Mouse (Mus musculus) kidney, adult 2 months (tissue): ENCODE results near the gene Pspn. TPM values are rescaled to one million over a fixed set of nuclear protein-coding genes. Genes with fewer than 3 reads are reported as not detected.
A peak's percentile ranks its signal among the peaks of the same experiment; 100 is the strongest.

Experiments used
- DNase-seq: peaks from one replicate; pipeline ENCODE4 v3.0.0; 2021
- H3K27ac ChIP-seq: fragments of 200-500 bp; 2 replicates; pipeline ENCODE4 v1.5.1; 2012; ENCODE audit warnings: low read depth, low read length, control low read depth, inconsistent platforms; ENCODE audit not compliant: insufficient read depth
- H3K27me3 ChIP-seq: fragments of 200-500 bp; replicated peaks from 2 replicates; pipeline ENCODE4 v1.6.1; 2012; ENCODE audit warnings: mild to moderate bottlenecking, moderate library complexity, low read length, inconsistent platforms; ENCODE audit not compliant: control insufficient read depth, insufficient read depth
- H3K36me3 ChIP-seq: fragments of 200-500 bp; 2 replicates; pipeline ENCODE4 v1.6.1; 2012; ENCODE audit warnings: mild to moderate bottlenecking, moderate library complexity, low read length, inconsistent platforms; ENCODE audit not compliant: control insufficient read depth, insufficient read depth
- H3K4me1 ChIP-seq: fragments of 200-500 bp; 2 replicates; pipeline ENCODE4 v1.6.1; 2011; ENCODE audit warnings: low read length; ENCODE audit not compliant: control insufficient read depth, insufficient read depth
- H3K4me3 ChIP-seq: fragments of 200-500 bp; 2 replicates; pipeline ENCODE4 v1.5.1; 2011; ENCODE audit warnings: mild to moderate bottlenecking, low read depth, low read length, control low read depth; ENCODE audit not compliant: insufficient read depth
- CTCF ChIP-seq: fragments of 200-500 bp; conservative IDR thresholded peaks from 2 replicates; pipeline ENCODE4 v1.5.1; 2011; ENCODE audit warnings: low read depth, mild to moderate bottlenecking, control low read depth, low read length, moderate library complexity, mixed read lengths; ENCODE audit not compliant: insufficient read depth, insufficient read length
- POLR2A ChIP-seq: fragments of 200-500 bp; IDR thresholded peaks from one replicate; pipeline ENCODE4 v1.6.1; 2011; ENCODE audit warnings: low read depth, low read length, control low read depth
- WGBS: fragments of 180-500 bp; shearing (Covaris S2); methylation state at CpG from one replicate; pipeline ENCODE4 v1.1.7; 2018; 5-methylcytosine and 5-hydroxymethylcytosine counted together
- polyA plus RNA-seq: library from polyadenylated mRNA; depleted of rRNA; stranded (reverse); fragments of >200 nt; gene quantifications from 2 replicates; pipeline ENCODE4 v1.2.3, GENCODE M21; 2012

Gene Pspn
- polyA plus RNA-seq, 1 experiment, result not detected

GRCm38 (mm10) chr17:56995046-56995445, 4.8 kb downstream of the Pspn start:
- DNase-seq, result no peak
- no peak overlapping the region for H3K27ac ChIP-seq
- no peaks in the 10 kb centered on the region; the same call in 1 of the 2 replicates for H3K36me3 ChIP-seq
- TF ChIP-seq POLR2A (no peak), CTCF (no peak)
- 84% methylated on average over 8 of the region's 8 CpGs for WGBS
- H3K4me1 ChIP-seq, result peaks cover 7% of the 10 kb centered on the region; the same call in 1 of the 2 replicates
- H3K4me3 ChIP-seq, result no peak overlapping the region
- H3K27me3 ChIP-seq, result no peaks in the 10 kb centered on the region

DNA sequence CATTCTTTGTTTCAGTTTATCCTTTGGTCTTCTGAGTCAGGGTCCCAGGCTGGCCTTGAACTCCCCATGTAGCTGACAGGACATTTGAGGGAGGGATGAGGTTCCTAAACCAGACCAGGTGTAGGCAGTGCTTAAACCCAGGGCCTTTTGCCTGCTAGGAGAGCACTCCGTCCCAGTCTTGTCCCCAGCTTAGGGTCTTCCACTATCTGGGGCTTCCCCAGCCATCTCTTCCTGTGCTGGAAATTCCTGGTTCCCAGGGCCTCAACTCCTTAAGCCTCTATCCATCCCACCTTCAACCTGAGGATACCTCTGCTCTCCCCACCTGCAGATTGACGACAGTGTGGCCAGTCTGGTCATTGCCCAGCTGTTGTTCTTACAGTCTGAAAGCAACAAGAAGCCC, 8.9 kb downstream of the Pspn start:
- WGBS, result 69% methylated on average over 2 of the region's 2 CpGs
- H3K4me1 ChIP-seq, result peaks cover 4% of the 10 kb centered on the region; the same call in 1 of the 2 replicates
- no peak overlapping the region for H3K27ac ChIP-seq
- no peak for DNase-seq
- no peak for TF ChIP-seq POLR2A
- TF ChIP-seq CTCF, result no peak
- H3K4me3 ChIP-seq, result peak overlapping the region; percentile 95
- H3K36me3 ChIP-seq, result no peaks in the 10 kb centered on the region; the same call in 1 of the 2 replicates
- H3K27me3 ChIP-seq, result no peaks in the 10 kb centered on the region

GRCm38 (mm10) chr17:56990115-56990746, 9.6 kb downstream of the Pspn start, which contains the start of gene Clpp:
Gene Clpp (plus strand): TSS chr17:56990305.
- Histone ChIP-seq H3K4me3 (peak within 1 kb of the TSS; percentile 95), H3K4me1 (peaks cover 4% of the 10 kb centered on the region; the same call in 1 of the 2 replicates), H3K36me3 (no peaks in the 10 kb centered on the region; the same call in 1 of the 2 replicates), H3K27ac (peak within 1 kb of the TSS; percentile 80), H3K27me3 (no peaks in the 10 kb centered on the region)
- under 1% methylated on average over 52 of the region's 52 CpGs for WGBS
- peak; percentile 98 for DNase-seq
- TF ChIP-seq CTCF (no peak), POLR2A (peak; percentile 86)

- H3K27me3 ChIP-seq, result no peaks in the 10 kb centered on the region
- H3K4me1 ChIP-seq, result peaks cover 4% of the 10 kb centered on the region; the same call in 1 of the 2 replicates
- no peak for TF ChIP-seq POLR2A
- no peak for TF ChIP-seq CTCF
- H3K36me3 ChIP-seq, result no peaks in the 10 kb centered on the region; the same call in 1 of the 2 replicates
- H3K4me3 ChIP-seq, result peak overlapping the region; percentile 69
- peak overlapping the region; percentile 49 for H3K27ac ChIP-seq
- peak; percentile 90 for DNase-seq
- 2% methylated on average over 25 of the region's 25 CpGs for WGBS
Observed at GRCm38 (mm10) chr17:56989467-56990114, 10.2 kb downstream of the Pspn start.

DNA sequence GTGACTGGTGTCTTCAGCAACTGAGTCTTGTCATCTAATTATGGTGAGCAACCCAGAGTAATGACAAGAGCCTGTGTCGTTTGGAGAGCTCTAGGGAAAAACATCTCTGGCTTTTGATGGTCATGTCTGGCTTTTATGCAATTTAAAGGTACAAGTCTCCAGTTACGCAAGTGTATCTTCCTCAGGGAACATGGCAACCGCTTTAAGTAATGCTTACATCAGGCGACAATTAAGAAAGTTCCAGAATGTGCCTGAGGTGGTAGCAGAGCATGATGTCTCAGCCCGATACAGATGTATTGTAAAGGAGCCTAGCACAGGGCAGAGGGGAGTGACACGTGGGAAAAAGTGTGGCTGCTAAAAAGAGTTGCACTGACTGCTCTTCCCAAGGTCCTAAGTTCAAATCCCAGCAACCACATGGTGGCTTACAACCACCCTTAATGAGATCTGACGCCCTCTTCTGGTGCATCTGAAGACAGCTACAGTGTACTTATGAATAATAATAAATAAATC, 10.8 kb downstream of the Pspn start:
- DNase-seq, result no peak
- TF ChIP-seq CTCF, result no peak
- no peak for TF ChIP-seq POLR2A
- H3K36me3 ChIP-seq, result no peaks in the 10 kb centered on the region; the same call in 1 of the 2 replicates
- no peaks in the 10 kb centered on the region for H3K27me3 ChIP-seq
- 71% methylated on average over 7 of the region's 7 CpGs for WGBS
- no peak overlapping the region for H3K27ac ChIP-seq
- H3K4me3 ChIP-seq, result no peak overlapping the region
- H3K4me1 ChIP-seq, result peaks cover 4% of the 10 kb centered on the region; the same call in 1 of the 2 replicates

GRCm38 (mm10) chr17:56988441-56988840, 11.4 kb downstream of the Pspn start:
- Histone ChIP-seq H3K4me1 (peaks cover 4% of the 10 kb centered on the region; the same call in 1 of the 2 replicates), H3K27ac (no peak overlapping the region), H3K27me3 (no peaks in the 10 kb centered on the region), H3K4me3 (no peak overlapping the region), H3K36me3 (no peaks in the 10 kb centered on the region)
- WGBS, result 83% methylated on average over 7 of the region's 7 CpGs
- TF ChIP-seq CTCF, result no peak
- TF ChIP-seq POLR2A, result no peak
- DNase-seq, result no peak
